Mouse (Mus musculus) hindbrain, embryonic 14.5 days (tissue): ENCODE results near the gene Itpr1. TPM values are rescaled to one million over a fixed set of nuclear protein-coding genes. Genes with fewer than 3 reads are reported as not detected.

Experiments used
- ATAC-seq: fragments of 200-750 bp; cut with Nextera tagmentation; 2 replicates; pipeline ENCODE4 v1.8.0; 2017; ENCODE audit warnings: moderate number of reproducible peaks, mild to moderate bottlenecking, moderate TSS enrichment, moderate library complexity; ENCODE audit not compliant: low FRiP score
- DNase-seq: peaks from one replicate; pipeline ENCODE4 v3.0.0-alpha.2; 2015; ENCODE audit warnings: low spot score
- H3K27ac ChIP-seq: fragments of 300-500 bp; sonication (generic); 2 replicates; pipeline ENCODE4 v1.5.1; 2014; ENCODE audit warnings: mild to moderate bottlenecking, moderate library complexity
- H3K27me3 ChIP-seq: fragments of 300-500 bp; sonication (generic); 2 replicates; pipeline ENCODE4 v1.6.1; 2014; ENCODE audit warnings: mild to moderate bottlenecking, low read length, mixed read lengths; ENCODE audit not compliant: control insufficient read depth, insufficient read depth
- H3K36me3 ChIP-seq: fragments of 300-500 bp; sonication (generic); replicated peaks from 2 replicates; pipeline ENCODE4 v1.6.1; 2014; ENCODE audit not compliant: control insufficient read depth, insufficient read depth
- H3K4me1 ChIP-seq: fragments of 300-500 bp; sonication (generic); replicated peaks from 2 replicates; pipeline ENCODE4 v1.6.1; 2014; ENCODE audit warnings: antibody characterized with exemption, low read length, mixed read lengths; ENCODE audit not compliant: control insufficient read depth, insufficient read depth
- H3K4me2 ChIP-seq: fragments of 300-500 bp; sonication (generic); replicated peaks from 2 replicates; pipeline ENCODE4 v1.6.1; 2014; ENCODE audit warnings: mild to moderate bottlenecking, moderate library complexity
- H3K4me3 ChIP-seq: fragments of 300-500 bp; sonication (generic); replicated peaks from 2 replicates; pipeline ENCODE4 v1.5.1; 2014; ENCODE audit warnings: mild to moderate bottlenecking, low read length
- H3K9ac ChIP-seq: fragments of 300-500 bp; sonication (generic); 2 replicates; pipeline ENCODE4 v1.6.1; 2014
- H3K9me3 ChIP-seq: fragments of 300-500 bp; sonication (generic); 2 replicates; pipeline ENCODE4 v1.6.1; 2016; ENCODE audit warnings: low read length; ENCODE audit not compliant: control insufficient read depth
- WGBS: fragments of 180-500 bp; shearing (Covaris S2); extraction: QIAGEN DNeasy Blood & Tissue Kit; methylation state at CpG from one replicate; pipeline ENCODE4 v1.1.7; 2014; 5-methylcytosine and 5-hydroxymethylcytosine counted together
- polyA plus RNA-seq: library from polyadenylated mRNA; unstranded; fragments of >200 nt; fragmentation: Nextera tagmentation; extraction: Ambion mirVana; gene quantifications from 2 replicates; pipeline ENCODE4 v1.2.1, GENCODE M21; 2014

Itpr1 gene
- polyA plus RNA-seq, 1 experiment from 2014 or later: 6.5 TPM

- 79% methylated on average over 3 of the region's 3 CpGs for WGBS
- ATAC-seq (no peak), DNase-seq (no peak)
- Histone ChIP-seq H3K27me3 (no peaks in the 10 kb centered on the region), H3K4me3 (no peak overlapping the region), H3K4me1 (no peaks in the 10 kb centered on the region), H3K4me2 (no peak overlapping the region), H3K9me3 (no peaks in the 10 kb centered on the region), H3K36me3 (no peaks in the 10 kb centered on the region), H3K9ac (no peak overlapping the region), H3K27ac (no peak overlapping the region)
Observed at GRCm38 (mm10) chr6:108472748-108473147, 259.9 kb downstream of the Itpr1 start.

DNA sequence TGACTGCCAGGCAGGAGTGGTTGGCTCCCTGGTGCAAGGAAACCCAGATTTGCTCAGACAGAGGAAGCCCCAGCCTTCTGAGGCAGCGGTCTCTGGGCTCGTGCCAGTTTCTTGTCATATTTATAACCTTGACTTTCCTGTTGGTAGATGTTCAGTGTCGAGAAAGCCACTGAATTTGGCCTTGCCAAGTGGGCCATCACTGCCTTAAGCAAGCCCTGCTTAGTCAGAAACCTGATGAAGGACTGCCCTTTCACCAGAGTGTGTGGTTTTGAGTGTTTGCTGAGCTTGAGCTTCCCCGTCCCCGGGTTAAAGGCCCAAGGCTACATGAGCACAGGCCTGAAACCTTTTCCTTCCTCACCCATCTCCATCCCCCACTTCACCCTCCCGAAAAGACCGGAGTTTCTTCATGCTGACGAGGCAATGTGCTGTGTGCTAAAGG is 263.9 kb downstream of the Itpr1 start:
- WGBS: 85% methylated on average over 8 of the region's 8 CpGs
- H3K4me1 ChIP-seq: no peaks in the 10 kb centered on the region
- H3K9ac ChIP-seq: no peak overlapping the region
- no peaks in the 10 kb centered on the region for H3K27me3 ChIP-seq
- ATAC-seq: no peak
- H3K4me2 ChIP-seq: no peak overlapping the region
- no peaks in the 10 kb centered on the region for H3K9me3 ChIP-seq
- H3K4me3 ChIP-seq: no peak overlapping the region
- 0 out of 2 replicates have a peak, but pooled peaks cover 7% of the 10 kb centered on the region for H3K36me3 ChIP-seq
- no peak overlapping the region for H3K27ac ChIP-seq
- no peak for DNase-seq

- DNase-seq (no peak), ATAC-seq (no peak)
- WGBS: 89% methylated on average over 6 of the region's 6 CpGs
- H3K9ac ChIP-seq: no peak overlapping the region
- no peaks in the 10 kb centered on the region for H3K9me3 ChIP-seq
- H3K27me3 ChIP-seq: no peaks in the 10 kb centered on the region
- no peak overlapping the region for H3K4me2 ChIP-seq
- H3K4me3 ChIP-seq: no peak overlapping the region
- H3K4me1 ChIP-seq: no peaks in the 10 kb centered on the region
- H3K27ac ChIP-seq: no peak overlapping the region
- H3K36me3 ChIP-seq: 0 out of 2 replicates have a peak, but pooled peaks cover 7% of the 10 kb centered on the region
Observed at GRCm38 (mm10) chr6:108477602-108478001, 264.7 kb downstream of the Itpr1 start.

DNA sequence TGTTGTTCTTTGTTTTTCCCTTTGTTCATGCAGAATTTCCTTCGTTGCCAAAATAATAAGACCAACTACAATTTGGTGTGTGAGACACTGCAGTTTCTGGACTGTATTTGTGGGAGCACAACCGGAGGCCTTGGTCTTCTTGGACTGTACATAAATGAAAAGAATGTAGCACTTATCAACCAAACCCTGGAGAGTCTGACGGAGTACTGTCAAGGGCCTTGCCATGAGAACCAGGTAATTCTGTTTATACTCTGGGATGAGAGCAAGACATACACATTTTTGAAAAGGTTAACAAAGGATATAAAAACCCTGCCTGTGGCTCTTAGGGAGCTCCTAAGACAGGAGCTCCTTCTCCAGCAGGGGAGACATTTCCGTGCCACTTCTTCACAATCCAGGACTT is 268.3 kb downstream of the Itpr1 start:
- Histone ChIP-seq H3K27me3 (no peaks in the 10 kb centered on the region), H3K9ac (no peak overlapping the region), H3K27ac (no peak overlapping the region), H3K4me1 (no peaks in the 10 kb centered on the region), H3K9me3 (no peaks in the 10 kb centered on the region), H3K4me3 (no peak overlapping the region), H3K36me3 (0 out of 2 replicates have a peak, but pooled peaks cover 7% of the 10 kb centered on the region), H3K4me2 (no peak overlapping the region)
- DNase-seq (no peak), ATAC-seq (no peak)
- WGBS: 95% methylated on average over 4 of the region's 4 CpGs

- DNase-seq (no peak), ATAC-seq (no peak)
- no peak overlapping the region for H3K4me2 ChIP-seq
- H3K9me3 ChIP-seq: no peaks in the 10 kb centered on the region
- H3K27ac ChIP-seq: no peak overlapping the region
- no peak overlapping the region for H3K4me3 ChIP-seq
- no peaks in the 10 kb centered on the region for H3K27me3 ChIP-seq
- H3K9ac ChIP-seq: no peak overlapping the region
- no peaks in the 10 kb centered on the region for H3K4me1 ChIP-seq
- WGBS: 94% methylated on average over 5 of the region's 5 CpGs
- H3K36me3 ChIP-seq: 0 out of 2 replicates have a peak, but pooled peaks cover 7% of the 10 kb centered on the region
Observed at GRCm38 (mm10) chr6:108482464-108482863, 269.6 kb downstream of the Itpr1 start.

DNA sequence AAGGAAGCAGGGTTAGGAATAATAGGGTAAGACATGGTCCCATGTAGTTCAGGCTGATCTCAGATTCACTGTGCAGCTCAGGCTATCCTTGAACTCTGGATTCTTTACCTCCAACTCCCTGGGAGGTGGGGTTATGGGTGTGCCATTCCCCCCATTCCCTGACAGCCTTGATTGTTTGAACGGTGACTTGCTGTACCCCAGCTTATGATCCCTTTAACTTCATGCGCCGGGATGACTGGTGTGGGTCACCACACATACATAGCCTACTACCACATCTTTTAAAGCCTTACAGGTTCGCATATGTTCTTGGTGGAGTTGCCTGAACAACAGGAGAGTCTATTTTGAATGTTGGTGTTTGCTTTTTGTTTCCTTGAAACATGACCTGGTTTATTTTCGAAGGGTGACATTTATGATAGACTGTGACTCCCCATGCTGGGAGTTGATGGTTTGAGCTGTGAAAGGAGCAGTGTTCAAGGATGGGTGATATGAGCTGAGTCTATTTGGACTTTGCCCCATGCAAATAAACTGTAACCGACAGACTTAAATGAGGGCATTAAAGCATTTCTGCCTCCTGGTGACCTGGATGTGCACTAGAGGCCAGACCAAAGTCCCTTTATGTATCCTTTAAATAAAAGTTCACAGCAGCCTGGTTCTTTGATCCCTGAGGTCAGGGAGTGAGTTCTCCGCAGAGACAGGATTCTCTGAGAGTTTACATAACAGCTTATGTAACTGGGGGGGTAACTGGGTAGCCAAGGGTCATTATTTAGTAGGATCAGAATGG is 273.5 kb downstream of the Itpr1 start:
- no peak overlapping the region for H3K4me2 ChIP-seq
- H3K27ac ChIP-seq: no peak overlapping the region
- H3K9me3 ChIP-seq: no peaks in the 10 kb centered on the region
- ATAC-seq (no peak), DNase-seq (no peak)
- 0 out of 2 replicates have a peak, but pooled peaks cover under 1% of the 10 kb centered on the region for H3K36me3 ChIP-seq
- no peaks in the 10 kb centered on the region for H3K4me1 ChIP-seq
- 91% methylated on average over 7 of the region's 7 CpGs for WGBS
- H3K9ac ChIP-seq: no peak overlapping the region
- no peak overlapping the region for H3K4me3 ChIP-seq
- no peaks in the 10 kb centered on the region for H3K27me3 ChIP-seq

- ATAC-seq (no peak), DNase-seq (no peak)
- no peak overlapping the region for H3K27ac ChIP-seq
- H3K4me3 ChIP-seq: no peak overlapping the region
- no peaks in the 10 kb centered on the region for H3K4me1 ChIP-seq
- WGBS: 62% methylated on average over 10 of the region's 10 CpGs
- H3K4me2 ChIP-seq: no peak overlapping the region
- H3K27me3 ChIP-seq: no peaks in the 10 kb centered on the region
- no peak overlapping the region for H3K9ac ChIP-seq
- no peaks in the 10 kb centered on the region for H3K9me3 ChIP-seq
- H3K36me3 ChIP-seq: no peaks in the 10 kb centered on the region
Observed at GRCm38 (mm10) chr6:108487300-108487835, 274.5 kb downstream of the Itpr1 start.

- Histone ChIP-seq H3K9ac (no peak overlapping the region), H3K4me2 (no peak overlapping the region), H3K4me1 (no peaks in the 10 kb centered on the region), H3K9me3 (no peaks in the 10 kb centered on the region), H3K27ac (no peak overlapping the region), H3K27me3 (no peaks in the 10 kb centered on the region), H3K4me3 (no peak overlapping the region), H3K36me3 (no peaks in the 10 kb centered on the region)
- 82% methylated on average over 5 of the region's 5 CpGs for WGBS
- no peak for ATAC-seq
- no peak for DNase-seq
Observed at GRCm38 (mm10) chr6:108488250-108488649, 275.4 kb downstream of the Itpr1 start.

- no peak overlapping the region for H3K4me3 ChIP-seq
- no peak overlapping the region for H3K27ac ChIP-seq
- H3K27me3 ChIP-seq: no peaks in the 10 kb centered on the region
- no peak for ATAC-seq
- H3K36me3 ChIP-seq: no peaks in the 10 kb centered on the region
- no peaks in the 10 kb centered on the region for H3K9me3 ChIP-seq
- 73% methylated on average over 1 of the region's 1 CpGs for WGBS
- no peak for DNase-seq
- H3K9ac ChIP-seq: no peak overlapping the region
- H3K4me1 ChIP-seq: 0 out of 2 replicates have a peak, but pooled peaks cover 3% of the 10 kb centered on the region
- H3K4me2 ChIP-seq: no peak overlapping the region
Observed at GRCm38 (mm10) chr6:108491969-108492368, 279.1 kb downstream of the Itpr1 start.
